ENCODE assay signal across 26 mouse cellular contexts in genomic region chr6:120264151-120264550, GRCm38 (mm10). TPM values are rescaled to one million over a fixed set of nuclear protein-coding genes. Genes with fewer than 3 reads are reported as not detected.
A peak's percentile ranks its signal among the peaks of the same experiment; 100 is the strongest.
DNase-seq lines count a peak whose midpoint lies in the region; ATAC-seq lines count a peak whose summit lies in the region.
"Had no signal": no experiment of that assay in that cellular context is flagged by ENCODE, and none has a peak within 500 bp of the region (broad histone marks: within the 10 kb centered on the region; RNA-seq: fewer than 3 reads in every experiment).

No protein-coding gene starts in this region.

- H3K27ac ChIP-seq in heart, embryonic 12.5 days (ENCODE audit: poor library complexity, severe bottlenecking), result no peak overlapping the region
- no peak overlapping the region for H3K27ac ChIP-seq in forebrain, embryonic 10.5 days
- H3K27ac ChIP-seq: embryonic facial prominence, embryonic 12.5 days; forebrain, embryonic 12.5 days; hindbrain, embryonic 14.5 days; lung, embryonic 15.5 days; neural tube, embryonic 13.5 days had no signal

- H3K4me1 ChIP-seq in heart, embryonic 12.5 days (replicated peaks), result peaks cover 29% of the 10 kb centered on the region
- H3K4me1 ChIP-seq in forebrain, embryonic 10.5 days, result peaks cover 4% of the 10 kb centered on the region; the same call in 1 of the 2 replicates
- H3K4me1 ChIP-seq: embryonic facial prominence, embryonic 12.5 days; forebrain, embryonic 12.5 days; lung, embryonic 15.5 days; neural tube, embryonic 13.5 days had no signal

- ATAC-seq in heart, embryonic 12.5 days (ENCODE audit: insufficient number of reproducible peaks, low FRiP score), result 0 out of 2 replicates have a peak, but pooled peaks have one; percentile 15

- H3K9ac ChIP-seq in heart, embryonic 12.5 days, result no peak overlapping the region
- H3K9ac ChIP-seq: embryonic facial prominence, embryonic 12.5 days; forebrain, embryonic 12.5 days; hindbrain, embryonic 14.5 days; lung, embryonic 15.5 days; neural tube, embryonic 13.5 days had no signal

- no peak overlapping the region for H3K4me2 ChIP-seq in heart, embryonic 12.5 days
- H3K4me2 ChIP-seq: embryonic facial prominence, embryonic 12.5 days; forebrain, embryonic 12.5 days; hindbrain, embryonic 14.5 days; lung, embryonic 15.5 days; neural tube, embryonic 13.5 days had no signal

- H3K36me3 ChIP-seq in heart, embryonic 12.5 days, result no peaks in the 10 kb centered on the region
- H3K36me3 ChIP-seq in forebrain, embryonic 10.5 days (replicated peaks), result no peaks in the 10 kb centered on the region
- H3K36me3 ChIP-seq: embryonic facial prominence, embryonic 12.5 days; forebrain, embryonic 12.5 days; lung, embryonic 15.5 days; neural tube, embryonic 13.5 days had no signal

- intact Hi-C loops in heart, postnatal 10 days (cut with DNase I), result no loop called here

- no peaks in the 10 kb centered on the region for H3K9me3 ChIP-seq in heart, embryonic 12.5 days (replicated peaks)
- no peaks in the 10 kb centered on the region for H3K9me3 ChIP-seq in forebrain, embryonic 10.5 days
- H3K9me3 ChIP-seq: embryonic facial prominence, embryonic 12.5 days; forebrain, embryonic 12.5 days; lung, embryonic 15.5 days; neural tube, embryonic 13.5 days had no signal

- DNase-seq in heart, postnatal 10 days, result no peak
- peak; percentile 21 for DNase-seq in lung, postnatal 10 days
- DNase-seq in lung, postnatal 25 days (ENCODE audit: low spot score), result no peak
- DNase-seq in T-cell, adult 2 months (ENCODE audit: low spot score), result peak; percentile 24
- DNase-seq in mesoderm, embryonic 11.5 days (ENCODE audit: low read depth, low spot score), result peak; percentile 10
- no peak for DNase-seq in spleen, postnatal 4 days (ENCODE audit: low spot score in 2 of 2)
- DNase-seq in forebrain, embryonic 10.5 days (ENCODE audit: extremely low spot score, low spot score), result no peak
- DNase-seq: adrenal gland, postnatal 10 days; cerebellum, adult 9-11 months; layer of hippocampus, postnatal 36 days; right cerebral cortex, postnatal 4 days had no signal

- no peak overlapping the region for H3K4me3 ChIP-seq in heart, embryonic 12.5 days
- H3K4me3 ChIP-seq in forebrain, embryonic 10.5 days, result no peak overlapping the region
- H3K4me3 ChIP-seq: embryonic facial prominence, embryonic 12.5 days; forebrain, embryonic 12.5 days; lung, embryonic 15.5 days; neural tube, embryonic 13.5 days had no signal

- no peaks in the 10 kb centered on the region for H3K27me3 ChIP-seq in heart, embryonic 12.5 days (replicated peaks)
- no peaks in the 10 kb centered on the region for H3K27me3 ChIP-seq in forebrain, embryonic 10.5 days (ENCODE audit: poor library complexity, severe bottlenecking)
- H3K27me3 ChIP-seq: embryonic facial prominence, embryonic 12.5 days; forebrain, embryonic 12.5 days; lung, embryonic 15.5 days; neural tube, embryonic 13.5 days had no signal

- 29% methylated on average over 6 of the region's 6 CpGs for WGBS in heart, embryonic 12.5 days
- WGBS in forebrain, embryonic 10.5 days, result 77% methylated on average over 6 of the region's 6 CpGs

RNA-seq across cellular contexts. Expression of gene D330020A13Rik, which starts 30.0 kb away (rescaled TPM):
- 0.18 and 0.27 TPM in 2 replicates for polyA plus RNA-seq in heart, embryonic 12.5 days (2016; fragmentation: Nextera tagmentation; extraction: Ambion mirVana)
- not detected for total RNA-seq in heart, postnatal 10 days (2021)
- not detected in 2 replicates for polyA plus RNA-seq in forebrain, embryonic 10.5 days (2016; fragmentation: Nextera tagmentation; extraction: Ambion mirVana)
- total RNA-seq: layer of hippocampus, postnatal 36 days; left cerebral cortex, postnatal 36 days; liver, adult 2 months; megakaryocyte-erythroid progenitor cell, adult 5-6 weeks; MEL had no signal
- polyA plus RNA-seq: forebrain, embryonic 12.5 days; gonadal fat pad, adult 2 months; heart, postnatal 0 days; hindbrain, embryonic 14.5 days; large intestine, adult 2 months; liver, adult 2 months; stomach, embryonic 14.5 days; urinary bladder, adult 2 months had no signal

RNA-seq across cellular contexts. Expression of gene B4galnt3, which starts 30.2 kb away (rescaled TPM):
- polyA plus RNA-seq in heart, embryonic 12.5 days (2016; fragmentation: Nextera tagmentation; extraction: Ambion mirVana), result 0.53 and 0.59 TPM in 2 replicates
- under 1 TPM; 0.25 to 0.67 TPM for total RNA-seq in heart, postnatal 10 days (2021)
- polyA plus RNA-seq in forebrain, embryonic 10.5 days (2016; fragmentation: Nextera tagmentation; extraction: Ambion mirVana), result 0.25 and 0.36 TPM in 2 replicates
- total RNA-seq: megakaryocyte-erythroid progenitor cell, adult 5-6 weeks had no signal

Comparison
In these comparisons a context has a peak if more than half of its experiments do, and no peak if none do; other contexts are left out.
1. DNase-seq: peak in lung, postnatal 10 days (single experiment), T-cell, adult 2 months (single experiment) and mesoderm, embryonic 11.5 days (single experiment); none in heart, postnatal 10 days (0 of 2), lung, postnatal 25 days (single experiment), spleen, postnatal 4 days (0 of 2) and forebrain, embryonic 10.5 days (single experiment).